Mouse (Mus musculus) stomach, postnatal 0 days (tissue): ENCODE results near the gene Gm8773. TPM values are rescaled to one million over a fixed set of nuclear protein-coding genes. Genes with fewer than 3 reads are reported as not detected.

Source experiments
- ATAC-seq: fragments of 200-750 bp; cut with Nextera tagmentation; 2 replicates; pipeline ENCODE4 v1.8.0; 2017; ENCODE audit not compliant: low FRiP score, low TSS enrichment
- DNase-seq: peaks from one replicate; pipeline ENCODE4 v3.0.0-alpha.2; 2016; ENCODE audit warnings: low spot score
- H3K27ac ChIP-seq: fragments of 300-500 bp; sonication (generic); replicated peaks from 2 replicates; pipeline ENCODE4 v1.5.1; 2014; ENCODE audit warnings: mild to moderate bottlenecking, control low read depth
- H3K27me3 ChIP-seq: fragments of 300-500 bp; sonication (generic); 2 replicates; pipeline ENCODE4 v1.6.1; 2014; ENCODE audit warnings: low read length; ENCODE audit not compliant: control insufficient read depth, insufficient read depth
- H3K36me3 ChIP-seq: fragments of 300-500 bp; sonication (generic); 2 replicates; pipeline ENCODE4 v1.6.1; 2014; ENCODE audit warnings: low read length, mixed read lengths; ENCODE audit not compliant: control insufficient read depth, insufficient read depth
- H3K4me1 ChIP-seq: fragments of 300-500 bp; sonication (generic); replicated peaks from 2 replicates; pipeline ENCODE4 v1.6.1; 2014; ENCODE audit warnings: antibody characterized with exemption; ENCODE audit not compliant: control insufficient read depth, insufficient read depth
- H3K4me2 ChIP-seq: fragments of 300-500 bp; sonication (generic); replicated peaks from 2 replicates; pipeline ENCODE4 v1.6.1; 2014; ENCODE audit warnings: low read depth, mild to moderate bottlenecking, control low read depth, moderate library complexity
- H3K4me3 ChIP-seq: fragments of 300-500 bp; sonication (generic); 2 replicates; pipeline ENCODE4 v1.5.1; 2014; ENCODE audit warnings: low read depth, low read length, control low read depth
- H3K9ac ChIP-seq: fragments of 300-500 bp; sonication (generic); 2 replicates; pipeline ENCODE4 v1.6.1; 2014; ENCODE audit warnings: mild to moderate bottlenecking, low read length, control low read depth, mixed read lengths
- H3K9me3 ChIP-seq: fragments of 300-500 bp; sonication (generic); 2 replicates; pipeline ENCODE4 v1.6.1; 2016; ENCODE audit warnings: low read length; ENCODE audit not compliant: control insufficient read depth
- CTCF ChIP-seq: IDR thresholded peaks from 2 replicates; pipeline ENCODE4 v1.5.1; 2016; ENCODE audit warnings: antibody characterized with exemption, low read depth, mild to moderate bottlenecking, moderate library complexity
- EP300 ChIP-seq: optimal IDR thresholded peaks from 2 replicates; pipeline ENCODE3; 2016; ENCODE audit warnings: antibody characterized with exemption
- WGBS: fragments of 180-500 bp; shearing (Covaris S2); extraction: QIAGEN DNeasy Blood & Tissue Kit; methylation state at CpG from one replicate; pipeline ENCODE4 v1.1.7; 2014; 5-methylcytosine and 5-hydroxymethylcytosine counted together
- polyA plus RNA-seq: library from polyadenylated mRNA; unstranded; fragments of >200 nt; fragmentation: Nextera tagmentation; extraction: Ambion mirVana; gene quantifications from 2 replicates; pipeline ENCODE4 v1.2.1, GENCODE M21; 2015

The Gm8773 gene
- 0.93 and 0.98 TPM in 2 replicates for polyA plus RNA-seq

DNA sequence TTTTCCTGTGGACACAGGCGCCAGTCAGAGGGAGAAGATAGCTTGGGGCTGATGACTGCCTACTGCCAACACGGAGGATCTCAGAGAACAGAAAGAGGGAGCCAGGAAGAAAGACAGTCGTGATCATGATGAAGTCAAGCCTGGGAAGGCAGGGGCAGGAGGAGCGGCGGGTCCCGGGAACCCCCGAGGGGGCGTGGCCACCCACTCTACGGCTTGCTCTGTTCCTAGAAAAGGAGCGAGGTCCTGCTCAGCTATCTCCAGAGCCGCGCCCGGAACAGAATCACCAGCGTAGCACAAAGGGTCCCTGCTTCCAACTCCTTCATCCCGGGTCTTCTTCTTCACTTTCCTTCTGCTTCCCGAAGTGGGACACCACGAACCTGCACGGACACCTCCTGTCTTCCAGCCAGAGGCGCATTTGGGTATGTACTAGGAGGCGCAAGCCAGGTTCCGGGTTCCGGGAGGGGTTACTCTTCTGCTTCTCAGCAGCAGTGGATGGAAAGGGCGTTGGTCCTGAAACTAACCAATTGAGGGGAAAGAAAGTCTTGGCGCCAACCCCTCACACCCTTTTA is at the start of gene Gm8773:
Gm8773 (plus strand) TSS at position 51 of the 569 bp plus-strand sequence.
- Histone ChIP-seq H3K27me3 (no peaks in the 10 kb centered on the region), H3K9ac (peak within 1 kb of the TSS; percentile 55), H3K27ac (no peak within 1 kb of the TSS), H3K4me1 (no peaks in the 10 kb centered on the region), H3K4me2 (peak within 1 kb of the TSS; percentile 84), H3K9me3 (no peaks in the 10 kb centered on the region), H3K4me3 (peak within 1 kb of the TSS; percentile 50), H3K36me3 (no peaks in the 10 kb centered on the region)
- peak; percentile 29 for DNase-seq
- 1% methylated on average over 24 of the region's 24 CpGs for WGBS
- TF ChIP-seq EP300 (no peak), CTCF (no peak)
- no peak; the same call in 1 of the 2 replicates for ATAC-seq

DNA sequence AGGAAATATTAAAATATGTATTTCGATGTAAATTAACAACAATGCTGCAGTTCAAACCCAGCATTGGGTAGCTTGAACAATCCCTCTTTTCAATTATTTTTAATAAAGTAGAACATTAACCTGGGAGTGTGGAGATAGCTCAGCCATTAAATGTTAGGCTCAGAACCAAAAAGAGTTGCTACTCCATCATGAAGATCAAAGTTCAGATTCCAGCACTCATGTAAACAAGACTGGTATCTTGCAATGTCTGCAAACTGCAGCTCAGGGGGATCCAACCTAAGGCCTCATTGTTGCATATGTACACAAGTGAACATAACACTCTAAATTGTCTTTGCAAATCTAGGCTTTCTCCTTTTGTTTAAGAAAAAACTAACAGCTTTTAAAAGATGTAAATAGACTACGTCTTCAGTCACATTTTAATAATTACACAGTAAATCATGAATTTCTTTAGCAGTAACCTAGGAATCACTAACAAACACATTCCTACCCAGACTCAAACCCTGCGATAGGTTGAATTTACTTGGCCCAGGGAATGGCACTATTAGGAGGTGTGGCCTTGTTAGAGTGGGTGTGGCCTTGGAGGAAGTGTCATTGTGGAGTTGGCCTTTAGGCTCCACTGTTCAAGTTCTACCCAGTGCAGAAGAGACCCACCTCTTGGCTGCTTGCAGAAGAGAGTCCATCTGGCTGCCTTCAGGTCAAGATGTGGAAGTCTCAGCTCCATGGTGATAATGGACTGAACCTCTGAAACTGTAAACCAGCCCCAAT is 39.8 kb upstream of the Gm8773 start:
- Histone ChIP-seq H3K4me1 (no peaks in the 10 kb centered on the region), H3K4me3 (no peak overlapping the region), H3K36me3 (no peaks in the 10 kb centered on the region), H3K27ac (no peak overlapping the region), H3K27me3 (no peaks in the 10 kb centered on the region), H3K9ac (no peak overlapping the region), H3K9me3 (no peaks in the 10 kb centered on the region), H3K4me2 (no peak overlapping the region)
- no peak for TF ChIP-seq CTCF
- TF ChIP-seq EP300, result no peak
- DNase-seq, result no peak
- 67% methylated on average over 3 of the region's 3 CpGs for WGBS
- no peak for ATAC-seq

DNA sequence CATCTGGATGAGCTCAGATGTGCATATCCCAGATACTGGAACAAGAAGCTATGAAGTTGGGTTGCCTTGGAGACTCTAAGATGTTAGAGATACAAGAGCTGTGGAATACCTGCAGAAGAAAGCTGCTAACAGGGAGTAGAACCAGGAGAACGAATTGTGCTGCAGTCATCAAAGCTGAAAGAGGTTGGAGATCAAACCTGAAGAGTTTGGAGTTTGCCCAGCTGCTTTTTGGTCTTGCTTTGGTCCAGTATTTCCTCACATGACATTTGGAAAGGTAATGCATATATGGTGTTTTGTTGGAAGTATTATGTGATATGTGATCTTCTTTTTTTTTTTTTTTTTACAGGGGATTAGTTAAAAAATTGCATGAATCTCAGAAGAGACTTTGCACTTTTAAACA is 37.5 kb upstream of the Gm8773 start:
- Histone ChIP-seq H3K27me3 (no peaks in the 10 kb centered on the region), H3K27ac (no peak overlapping the region), H3K4me2 (no peak overlapping the region), H3K4me3 (no peak overlapping the region), H3K4me1 (no peaks in the 10 kb centered on the region), H3K36me3 (no peaks in the 10 kb centered on the region), H3K9ac (no peak overlapping the region), H3K9me3 (no peaks in the 10 kb centered on the region)
- no peak for ATAC-seq
- no peak for TF ChIP-seq EP300
- WGBS, result 92% methylated on average over 1 of the region's 1 CpGs
- DNase-seq, result no peak

GRCm38 (mm10) chr5:5539771-5540170 is 33.8 kb upstream of the Gm8773 start:
- ATAC-seq (no peak), DNase-seq (no peak)
- H3K4me2 ChIP-seq, result no peak overlapping the region
- TF ChIP-seq CTCF (no peak), EP300 (no peak)
- no peaks in the 10 kb centered on the region for H3K4me1 ChIP-seq
- no peak overlapping the region for H3K27ac ChIP-seq
- 0 out of 2 replicates have a peak, but pooled peaks cover 6% of the 10 kb centered on the region for H3K36me3 ChIP-seq
- no peaks in the 10 kb centered on the region for H3K27me3 ChIP-seq
- H3K9me3 ChIP-seq, result no peaks in the 10 kb centered on the region
- no peak overlapping the region for H3K4me3 ChIP-seq
- no peak overlapping the region for H3K9ac ChIP-seq
- WGBS, result 60% methylated on average over 3 of the region's 3 CpGs

GRCm38 (mm10) chr5:5540385-5540784 is 33.2 kb upstream of the Gm8773 start:
- Histone ChIP-seq H3K27me3 (no peaks in the 10 kb centered on the region), H3K4me1 (no peaks in the 10 kb centered on the region), H3K4me2 (no peak overlapping the region), H3K9me3 (no peaks in the 10 kb centered on the region), H3K9ac (no peak overlapping the region), H3K4me3 (no peak overlapping the region), H3K27ac (no peak overlapping the region), H3K36me3 (0 out of 2 replicates have a peak, but pooled peaks cover 6% of the 10 kb centered on the region)
- no peak for TF ChIP-seq CTCF
- no peak for TF ChIP-seq EP300
- DNase-seq, result no peak
- 57% methylated on average over 3 of the region's 3 CpGs for WGBS
- no peak for ATAC-seq

DNA sequence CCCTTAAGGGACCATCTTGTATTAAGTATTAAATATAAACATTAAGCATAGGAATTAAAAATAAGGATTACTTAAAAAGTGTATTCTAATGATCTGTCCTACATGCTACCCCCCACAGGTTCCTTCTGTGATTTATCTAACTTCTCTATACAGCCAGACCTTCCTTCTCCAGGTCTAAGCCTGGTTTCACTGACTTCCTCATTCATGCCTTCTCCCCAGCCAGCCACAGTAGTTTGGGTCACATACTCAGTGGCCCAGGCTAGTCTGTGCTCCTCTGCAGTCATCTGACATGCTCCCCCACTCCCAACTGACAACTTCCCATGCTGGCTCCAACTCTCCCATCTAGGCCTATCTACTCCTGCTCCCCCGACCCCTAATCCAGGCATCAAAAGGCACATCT is 22.5 kb upstream of the Gm8773 start:
- Histone ChIP-seq H3K9me3 (no peaks in the 10 kb centered on the region), H3K4me2 (no peak overlapping the region), H3K4me1 (no peaks in the 10 kb centered on the region), H3K9ac (no peak overlapping the region), H3K27ac (no peak overlapping the region), H3K36me3 (peaks cover 9% of the 10 kb centered on the region; the same call in 1 of the 2 replicates), H3K4me3 (no peak overlapping the region), H3K27me3 (no peaks in the 10 kb centered on the region)
- DNase-seq, result no peak
- TF ChIP-seq CTCF, result no peak
- no peak for TF ChIP-seq EP300
- WGBS, result 92% methylated on average over 1 of the region's 1 CpGs
- ATAC-seq, result no peak
